Mouse (Mus musculus) kidney, postnatal 0 days (tissue): ENCODE measurements around the gene Ano8. TPM values are rescaled to one million over a fixed set of nuclear protein-coding genes. Genes with fewer than 3 reads are reported as not detected.
"Not testable (repeated sequence)": the region's sequence is repeated elsewhere in the genome, so short reads cannot be mapped to it uniquely, and the experiment has no call there.

Source experiments
- ATAC-seq: fragments of 200-750 bp; cut with Nextera tagmentation; replicated peaks from 2 replicates; pipeline ENCODE4 v1.8.0; 2017; ENCODE audit warnings: low read depth, moderate number of reproducible peaks, moderate TSS enrichment, moderate library complexity; ENCODE audit not compliant: low FRiP score
- DNase-seq: peaks from one replicate; pipeline ENCODE4 v3.0.0-alpha.2; 2016; ENCODE audit warnings: low spot score
- H3K27ac ChIP-seq: fragments of 300-500 bp; sonication (generic); 2 replicates; pipeline ENCODE4 v1.5.1; 2014; ENCODE audit warnings: mild to moderate bottlenecking
- H3K27me3 ChIP-seq: fragments of 300-500 bp; sonication (generic); 2 replicates; pipeline ENCODE4 v1.6.1; 2014; ENCODE audit warnings: low read length, mixed read lengths; ENCODE audit not compliant: insufficient read depth
- H3K36me3 ChIP-seq: fragments of 300-500 bp; sonication (generic); 2 replicates; pipeline ENCODE4 v1.6.1; 2014; ENCODE audit warnings: low read length, mixed read lengths; ENCODE audit not compliant: insufficient read depth
- H3K4me1 ChIP-seq: fragments of 300-500 bp; sonication (generic); replicated peaks from 2 replicates; pipeline ENCODE4 v1.6.1; 2014; ENCODE audit warnings: antibody characterized with exemption, low read length, mixed read lengths; ENCODE audit not compliant: insufficient read depth
- H3K4me2 ChIP-seq: fragments of 300-500 bp; sonication (generic); 2 replicates; pipeline ENCODE4 v1.6.1; 2014; ENCODE audit warnings: mild to moderate bottlenecking, low read length, moderate library complexity, mixed read lengths
- H3K4me3 ChIP-seq: fragments of 300-500 bp; sonication (generic); replicated peaks from 2 replicates; pipeline ENCODE4 v1.5.1; 2014; ENCODE audit warnings: low read depth, low read length
- H3K9ac ChIP-seq: fragments of 300-500 bp; sonication (generic); 2 replicates; pipeline ENCODE4 v1.6.1; 2014; ENCODE audit warnings: low read depth, low read length
- H3K9me3 ChIP-seq: fragments of 300-500 bp; sonication (generic); replicated peaks from 2 replicates; pipeline ENCODE4 v1.6.1; 2016; ENCODE audit warnings: low read length, inconsistent platforms, mixed read lengths
- CTCF ChIP-seq: IDR thresholded peaks from 2 replicates; pipeline ENCODE4 v1.5.1; 2016; ENCODE audit warnings: antibody characterized with exemption, low read depth, mild to moderate bottlenecking, moderate library complexity
- WGBS: fragments of 180-500 bp; shearing (Covaris S2); extraction: QIAGEN DNeasy Blood & Tissue Kit; methylation state at CpG from one replicate; pipeline ENCODE4 v1.1.7; 2014; 5-methylcytosine and 5-hydroxymethylcytosine counted together
- polyA plus RNA-seq: library from polyadenylated mRNA; unstranded; fragments of >200 nt; fragmentation: Nextera tagmentation; extraction: Ambion mirVana; gene quantifications from 2 replicates; pipeline ENCODE4 v1.2.1, GENCODE M21; 2015

Ano8 gene
- polyA plus RNA-seq: 0.84 and 1.4 TPM in 2 replicates

- peak; percentile 52 for ATAC-seq
- Histone ChIP-seq H3K9me3 (no peaks in the 10 kb centered on the region), H3K27ac (peak within 1 kb of the TSS; percentile 54; the same call in 1 of the 2 replicates), H3K9ac (peak within 1 kb of the TSS; percentile 78), H3K4me1 (peaks cover 18% of the 10 kb centered on the region; the same call in 1 of the 2 replicates), H3K36me3 (0 out of 2 replicates have a peak, but pooled peaks cover under 1% of the 10 kb centered on the region), H3K4me3 (peak within 1 kb of the TSS; percentile 55), H3K27me3 (no peaks in the 10 kb centered on the region), H3K4me2 (peak within 1 kb of the TSS; percentile 83)
- peak; percentile 97 for DNase-seq
- WGBS: 5% methylated on average over 56 of the region's 58 CpGs
- TF ChIP-seq CTCF: no peak
Observed at GRCm38 (mm10) chr8:71485142-71486135, at the start of gene Ano8. Gene Ano8 (minus strand): TSS chr8:71485963.

DNA sequence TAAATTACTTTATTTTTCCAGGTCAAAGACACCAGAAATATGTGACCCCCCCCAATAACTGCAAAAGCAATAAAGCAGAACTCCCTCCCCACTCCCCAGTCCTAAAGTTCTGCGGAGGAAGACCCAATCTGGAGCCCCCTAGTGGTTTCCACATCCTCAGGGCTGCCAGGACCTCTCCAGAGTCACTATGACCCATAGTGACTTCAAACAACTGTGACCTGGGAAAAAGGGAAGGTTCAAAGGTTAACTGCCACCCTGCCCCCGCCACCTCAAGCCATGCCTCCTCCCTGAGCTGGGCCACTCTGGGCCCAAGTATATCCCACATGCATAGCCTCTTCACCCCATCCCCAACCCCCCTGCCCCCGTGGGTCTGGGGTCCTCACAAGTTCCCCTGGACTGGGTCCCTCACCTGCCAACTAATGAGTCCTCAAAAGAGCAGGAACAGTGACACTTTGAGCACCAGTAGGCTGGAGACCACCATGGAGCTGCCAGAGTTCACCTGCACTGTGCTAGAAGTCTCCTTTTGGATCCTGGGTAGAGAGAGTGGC lies 48.6 kb upstream of the Ano8 start:
- Histone ChIP-seq H3K4me1 (peaks cover 21% of the 10 kb centered on the region), H3K36me3 (no peaks in the 10 kb centered on the region), H3K9ac (no peak overlapping the region), H3K4me3 (no peak overlapping the region), H3K27ac (0 out of 2 replicates have a peak overlapping the region, but pooled peaks have one; percentile 19), H3K9me3 (no peaks in the 10 kb centered on the region), H3K27me3 (no peaks in the 10 kb centered on the region), H3K4me2 (no peak overlapping the region)
- ATAC-seq: no peak
- peak; percentile 38 for TF ChIP-seq CTCF
- WGBS: 40% methylated on average over 3 of the region's 3 CpGs
- no peak for DNase-seq

DNA sequence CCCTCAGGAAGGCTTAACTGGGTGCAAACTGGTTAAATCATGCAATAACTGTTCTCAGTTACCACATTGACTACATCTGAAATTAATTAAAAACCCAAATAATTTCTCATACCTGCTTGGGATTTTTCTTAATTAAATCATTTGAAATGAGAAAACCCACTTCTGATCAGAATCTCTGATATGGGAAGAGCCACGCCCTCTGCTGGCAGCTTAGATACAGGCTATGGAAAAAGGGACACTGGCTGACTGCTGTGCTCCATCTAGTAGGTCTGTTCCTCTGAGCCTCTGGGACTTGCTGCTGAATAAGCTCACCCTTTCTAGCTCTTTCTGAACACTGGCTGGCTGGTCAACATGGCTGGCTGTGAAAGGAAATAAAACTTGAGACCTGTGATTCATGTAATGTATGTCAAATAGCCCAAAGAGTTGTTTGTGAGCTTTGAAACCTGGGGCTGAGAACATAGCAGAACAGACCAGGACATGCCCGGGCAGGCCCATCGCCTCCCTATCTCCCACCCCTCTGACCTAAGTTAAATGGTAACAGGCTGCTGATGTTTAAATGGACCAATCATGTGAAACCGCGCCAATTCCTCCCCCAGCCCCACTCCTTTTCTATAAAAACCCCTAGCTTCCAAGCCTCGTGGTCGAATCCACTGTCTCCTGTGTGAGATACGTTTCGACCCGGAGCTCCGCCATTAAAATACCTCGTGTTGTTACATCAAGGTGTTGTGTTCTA lies 45.1 kb upstream of the Ano8 start:
- not testable (repeated sequence) for H3K36me3 ChIP-seq, H3K9me3 ChIP-seq, H3K4me3 ChIP-seq, H3K27me3 ChIP-seq, H3K4me2 ChIP-seq, ATAC-seq, H3K9ac ChIP-seq
- H3K4me1 ChIP-seq: peaks cover 11% of the 10 kb centered on the region; the same call in 1 of the 2 replicates
- DNase-seq: peak; percentile 74
- TF ChIP-seq CTCF: peak; percentile 60
- 0 out of 2 replicates have a peak overlapping the region, but pooled peaks have one; percentile 6 for H3K27ac ChIP-seq
- 49% methylated on average over 5 of the region's 12 CpGs for whole genome bisulfite sequencing

- Histone ChIP-seq H3K4me1 (peaks cover 9% of the 10 kb centered on the region), H3K27me3 (no peaks in the 10 kb centered on the region), H3K27ac (peak overlapping the region; percentile 78), H3K9ac (no peak overlapping the region), H3K9me3 (no peaks in the 10 kb centered on the region), H3K36me3 (no peaks in the 10 kb centered on the region), H3K4me3 (no peak overlapping the region), H3K4me2 (no peak overlapping the region)
- DNase-seq (peak; percentile 72), ATAC-seq (0 out of 2 replicates have a peak, but pooled peaks have one; percentile 31)
- TF ChIP-seq CTCF: no peak
- 62% methylated on average over 11 of the region's 11 CpGs for WGBS
Observed at GRCm38 (mm10) chr8:71528362-71529073, 42.8 kb upstream of the Ano8 start.

- Histone ChIP-seq H3K27ac (peak overlapping the region; percentile 78), H3K9me3 (no peaks in the 10 kb centered on the region), H3K36me3 (no peaks in the 10 kb centered on the region), H3K27me3 (no peaks in the 10 kb centered on the region), H3K4me3 (no peak overlapping the region), H3K4me1 (peaks cover 9% of the 10 kb centered on the region), H3K4me2 (no peak overlapping the region), H3K9ac (no peak overlapping the region)
- DNase-seq: peak; percentile 38
- no peak for ATAC-seq
- WGBS: 67% methylated on average over 3 of the region's 3 CpGs
- TF ChIP-seq CTCF: no peak
Observed at GRCm38 (mm10) chr8:71527162-71527870, 41.6 kb upstream of the Ano8 start.
